Mouse (Mus musculus) cerebellum, adult 2 months (tissue): ENCODE data around the gene Ablim2. TPM values are rescaled to one million over a fixed set of nuclear protein-coding genes. Genes with fewer than 3 reads are reported as not detected.

Source experiments
- DNase-seq, 2 experiments: peaks; one replicate each; pipeline ENCODE4 v3.0.0; 2021
- H3K27ac ChIP-seq: fragments of 200-500 bp; 2 replicates; pipeline ENCODE4 v1.5.1; 2012; ENCODE audit warnings: low read length, control low read depth, inconsistent platforms; ENCODE audit not compliant: insufficient read depth
- H3K27me3 ChIP-seq: fragments of 200-500 bp; 2 replicates; pipeline ENCODE4 v1.6.1; 2012; ENCODE audit warnings: inconsistent platforms, mild to moderate bottlenecking, low read length, moderate library complexity; ENCODE audit not compliant: control insufficient read depth, insufficient read depth
- H3K4me1 ChIP-seq: fragments of 200-500 bp; 2 replicates; pipeline ENCODE4 v1.6.1; 2011; ENCODE audit warnings: low read length; ENCODE audit not compliant: control insufficient read depth, insufficient read depth
- H3K4me3 ChIP-seq: fragments of 200-500 bp; replicated peaks from 2 replicates; pipeline ENCODE3; 2011; ENCODE audit warnings: mild to moderate bottlenecking, low read depth, low read length, control low read depth; ENCODE audit not compliant: insufficient read depth
- CTCF ChIP-seq: fragments of 200-500 bp; IDR thresholded peaks from 2 replicates; pipeline ENCODE4 v1.5.1; 2011; ENCODE audit warnings: low read depth, mild to moderate bottlenecking, control low read depth, low read length, moderate library complexity, borderline replicate concordance; ENCODE audit not compliant: insufficient read depth
- POLR2A ChIP-seq: fragments of 200-500 bp; IDR thresholded peaks from 2 replicates; pipeline ENCODE4 v1.6.1; 2011; ENCODE audit warnings: low read length, control low read depth, borderline replicate concordance; ENCODE audit not compliant: insufficient read depth
- WGBS: fragments of 180-500 bp; shearing (Covaris S2); methylation state at CpG from one replicate; pipeline ENCODE4 v1.1.7; 2018; 5-methylcytosine and 5-hydroxymethylcytosine counted together
- polyA plus RNA-seq: library from polyadenylated mRNA; depleted of rRNA; stranded (reverse); fragments of >200 nt; gene quantifications from 2 replicates; pipeline ENCODE4 v1.2.3, GENCODE M21; 2012

Gene Ablim2
- polyA plus RNA-seq, 1 experiment: 99.9 TPM

DNA sequence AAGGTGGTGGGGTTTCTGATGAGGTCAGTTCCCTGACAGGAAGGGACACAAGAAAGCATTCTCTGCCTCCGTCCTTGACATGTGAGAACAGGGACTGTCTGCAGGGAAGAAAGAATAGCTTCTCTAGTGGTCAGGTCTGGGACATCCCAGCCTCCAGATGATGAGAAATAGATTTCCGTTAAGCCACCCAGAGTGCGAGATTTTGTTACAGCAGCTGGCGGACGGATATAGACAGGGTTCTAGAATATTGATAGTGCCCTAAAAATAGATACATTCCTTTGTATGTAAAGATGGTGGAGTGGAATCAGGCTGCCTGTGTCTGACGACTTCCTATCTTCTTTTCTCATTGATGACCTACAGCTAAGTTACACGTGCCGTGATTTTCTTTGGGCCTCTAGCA, 145.8 kb downstream of the Ablim2 start:
- H3K27me3 ChIP-seq: no peaks in the 10 kb centered on the region
- 84% methylated on average over 8 of the region's 8 CpGs for WGBS

DNA sequence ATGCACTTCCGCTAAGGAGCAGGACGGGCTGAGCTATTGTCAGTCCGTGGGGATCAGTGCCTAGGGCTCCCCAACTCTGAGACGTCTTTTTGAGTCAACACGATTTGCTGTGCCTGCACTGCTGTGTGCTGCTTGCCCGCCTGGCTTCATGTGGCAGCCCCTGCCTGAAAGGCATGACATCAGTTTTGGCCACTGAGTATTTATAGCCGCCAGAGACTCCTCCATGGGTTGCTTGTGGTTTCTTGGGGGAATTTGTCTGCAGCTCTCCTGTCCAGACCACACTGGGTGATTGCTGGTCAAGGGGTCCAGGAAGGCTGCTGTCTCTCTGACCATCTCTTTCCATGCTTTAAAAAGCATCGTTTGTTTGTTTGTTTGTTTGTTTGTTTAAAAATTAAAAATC, 147.6 kb downstream of the Ablim2 start:
- Histone ChIP-seq H3K4me1 (peaks cover 24% of the 10 kb centered on the region), H3K4me3 (no peak overlapping the region), H3K27ac (no peak overlapping the region), H3K27me3 (no peaks in the 10 kb centered on the region)
- no peak for DNase-seq
- no peak for TF ChIP-seq CTCF
- no peak for TF ChIP-seq POLR2A
- WGBS: 49% methylated on average over 8 of the region's 8 CpGs

More for the DNA sequence above, 145.8 kb downstream of the Ablim2 start:
- peaks cover 8% of the 10 kb centered on the region for H3K4me1 ChIP-seq
- no peak overlapping the region for H3K27ac ChIP-seq
- DNase-seq: no peak
- no peak for TF ChIP-seq CTCF
- no peak for TF ChIP-seq POLR2A
- no peak overlapping the region for H3K4me3 ChIP-seq

DNA sequence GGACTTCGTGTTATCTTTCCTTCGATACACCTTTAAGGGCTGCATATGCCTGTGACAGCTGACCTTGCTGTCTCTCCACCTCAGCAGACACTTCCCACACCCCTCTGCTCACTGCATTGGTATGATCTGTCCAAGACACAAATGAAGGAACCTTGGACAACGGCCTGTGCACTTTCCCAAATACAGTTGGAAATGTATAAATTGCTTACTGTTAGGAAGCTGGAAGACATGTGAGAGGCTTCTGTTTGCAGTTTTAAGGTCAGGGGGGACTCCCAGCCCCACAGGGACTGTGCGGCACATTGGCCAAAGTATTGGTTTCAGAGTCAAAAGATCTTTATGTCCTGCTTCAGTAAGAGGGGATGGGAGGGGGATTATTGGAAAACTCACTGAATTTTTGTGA, 149.4 kb downstream of the Ablim2 start:
- Histone ChIP-seq H3K4me1 (peaks cover 24% of the 10 kb centered on the region), H3K4me3 (no peak overlapping the region), H3K27me3 (no peaks in the 10 kb centered on the region), H3K27ac (no peak overlapping the region)
- no peak for DNase-seq
- 93% methylated on average over 4 of the region's 4 CpGs for WGBS
- TF ChIP-seq CTCF: no peak
- TF ChIP-seq POLR2A: no peak

DNA sequence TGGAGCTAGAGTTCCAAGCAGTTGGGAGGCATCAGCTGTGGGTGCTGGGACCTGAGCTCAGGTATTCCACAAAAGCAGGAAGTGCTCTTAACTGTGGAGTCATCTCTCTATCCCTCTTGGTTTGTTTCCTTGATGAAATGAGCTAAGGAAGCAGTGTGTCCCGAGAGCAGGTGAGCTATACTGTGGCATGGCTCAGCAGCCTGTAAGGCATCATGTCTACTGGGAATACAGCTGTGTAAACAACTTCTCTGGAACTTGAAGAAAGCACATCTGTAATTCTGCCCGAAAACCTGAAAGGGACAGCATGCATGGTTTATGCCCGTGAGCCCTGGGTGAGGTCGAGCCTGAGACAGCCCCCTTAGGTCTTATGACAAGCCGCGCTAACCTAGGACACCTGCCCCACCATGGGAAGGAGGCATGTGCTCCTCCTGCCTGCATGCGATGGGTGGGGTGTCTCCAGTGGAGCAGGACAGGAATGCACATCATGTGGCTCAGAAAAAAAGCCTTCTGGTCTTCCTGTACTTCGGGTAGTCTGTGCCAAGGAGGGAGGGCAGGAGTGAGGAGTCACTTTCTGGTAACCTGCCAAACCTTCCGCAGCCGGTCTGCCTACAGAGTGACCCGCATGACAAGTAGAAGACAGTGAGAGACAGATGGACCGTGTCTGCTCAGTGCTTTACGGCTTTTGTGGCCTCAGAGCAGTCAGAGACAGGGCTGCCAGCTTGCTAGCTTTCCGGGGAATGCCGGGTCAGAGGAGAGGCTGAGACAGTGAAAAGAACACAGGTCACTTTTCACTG, 150.2 kb downstream of the Ablim2 start:
- Histone ChIP-seq H3K27ac (no peak overlapping the region), H3K4me1 (peaks cover 24% of the 10 kb centered on the region), H3K27me3 (no peaks in the 10 kb centered on the region), H3K4me3 (peak overlapping the region; percentile 25)
- no peak for TF ChIP-seq POLR2A
- TF ChIP-seq CTCF: 0 out of 2 replicates have a peak, but pooled peaks have one; percentile 5
- peak; percentile 85 to 97 for DNase-seq
- 7% methylated on average over 15 of the region's 15 CpGs for WGBS

DNA sequence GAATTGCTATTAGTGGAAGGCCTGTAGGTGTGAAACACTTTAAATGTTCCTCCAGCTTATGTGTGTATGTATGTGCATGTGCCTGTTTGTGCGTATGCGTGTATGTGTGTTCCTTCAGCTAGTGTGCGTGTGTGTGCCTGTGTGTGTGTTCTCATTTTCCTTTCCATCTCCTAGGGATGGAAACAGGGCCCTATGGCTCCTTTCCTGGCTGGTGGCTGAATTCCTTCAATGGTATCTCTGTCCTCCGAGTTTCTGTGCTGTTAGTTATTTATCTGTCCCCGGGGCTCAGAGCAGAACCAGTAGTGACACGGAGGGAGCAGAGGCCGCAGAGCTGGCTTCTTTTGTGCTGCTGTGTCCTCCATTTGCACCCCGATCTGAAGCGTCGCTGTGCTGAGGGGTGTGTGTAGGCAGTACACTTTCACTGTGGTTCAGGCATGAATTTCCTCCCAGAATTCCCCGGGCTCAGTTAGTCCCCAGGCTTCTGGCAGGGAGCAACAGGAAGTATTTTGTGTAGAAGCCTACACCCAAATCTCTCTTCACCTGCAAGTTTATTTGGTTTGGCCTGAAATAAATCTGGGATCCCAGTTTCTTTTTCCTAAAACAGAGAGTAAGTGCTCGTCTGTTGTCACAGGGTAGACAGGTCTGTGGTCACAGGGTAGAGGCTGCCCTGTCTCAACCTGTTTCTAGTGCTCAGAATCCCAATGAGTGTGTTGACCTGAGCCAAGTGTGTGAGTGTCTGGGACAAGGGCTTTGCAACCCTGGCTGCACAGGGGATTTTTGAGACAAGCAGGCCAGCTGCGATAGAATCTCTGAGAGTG, 151.2 kb downstream of the Ablim2 start:
- H3K4me3 ChIP-seq: no peak overlapping the region
- 57% methylated on average over 13 of the region's 13 CpGs for WGBS
- peak overlapping the region; percentile 39; the same call in 1 of the 2 replicates for H3K27ac ChIP-seq
- H3K4me1 ChIP-seq: peaks cover 24% of the 10 kb centered on the region
- H3K27me3 ChIP-seq: no peaks in the 10 kb centered on the region
- TF ChIP-seq CTCF (no peak), POLR2A (no peak)
- no peak for DNase-seq

DNA sequence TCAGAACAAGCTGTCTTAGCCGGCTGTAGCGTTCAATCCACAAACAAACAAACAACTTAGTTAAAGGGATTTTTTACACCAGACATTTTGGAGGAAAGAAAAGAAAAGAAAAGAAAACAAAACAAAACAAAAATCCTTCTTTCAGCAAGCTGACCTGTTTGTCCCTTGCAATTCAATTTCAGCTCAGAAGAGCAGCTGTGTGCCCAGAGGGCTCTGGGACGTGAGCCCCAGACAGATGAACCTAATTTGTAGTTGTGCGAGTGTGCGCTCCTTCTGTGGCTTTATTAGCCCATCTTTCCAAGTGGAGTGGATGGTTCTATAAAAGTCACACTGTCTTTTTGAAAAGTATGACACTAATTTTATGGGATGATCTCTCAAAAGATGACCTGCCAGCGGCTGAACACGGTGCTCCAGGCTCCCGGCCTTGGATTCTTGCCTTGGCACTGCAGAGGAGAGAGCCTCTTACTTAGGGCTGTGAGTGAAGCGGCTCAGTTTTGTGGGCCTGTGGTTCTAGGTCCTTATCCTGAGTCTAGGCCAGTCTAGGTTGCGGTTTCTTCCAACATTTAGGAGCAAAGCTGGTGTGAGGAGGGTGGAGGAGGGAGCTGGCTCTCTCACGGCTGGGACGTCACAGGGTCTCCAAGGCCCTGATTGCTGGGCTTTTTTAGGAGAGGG, 158.1 kb downstream of the Ablim2 start:
- DNase-seq: no peak
- Histone ChIP-seq H3K27me3 (no peaks in the 10 kb centered on the region), H3K4me3 (no peak overlapping the region), H3K27ac (0 out of 2 replicates have a peak overlapping the region, but pooled peaks have one; percentile 21), H3K4me1 (peaks cover 13% of the 10 kb centered on the region)
- TF ChIP-seq CTCF: no peak
- no peak for TF ChIP-seq POLR2A
- 90% methylated on average over 12 of the region's 12 CpGs for WGBS

GRCm38 (mm10) chr5:35916666-35917065, 159.0 kb downstream of the Ablim2 start:
- 79% methylated on average over 5 of the region's 5 CpGs for WGBS
- no peak for DNase-seq
- no peak overlapping the region for H3K27ac ChIP-seq
- H3K27me3 ChIP-seq: no peaks in the 10 kb centered on the region
- H3K4me3 ChIP-seq: no peak overlapping the region
- TF ChIP-seq POLR2A (no peak), CTCF (no peak)
- H3K4me1 ChIP-seq: peaks cover 16% of the 10 kb centered on the region
